Mouse (Mus musculus): ENCODE data around the gene C1qtnf1. TPM values are rescaled to one million over a fixed set of nuclear protein-coding genes. Genes with fewer than 3 reads are reported as not detected.
"Not testable (repeated sequence)": the region's sequence is repeated elsewhere in the genome, so short reads cannot be mapped to it uniquely, and the experiment has no call there.

The C1qtnf1 gene
- polyA plus RNA-seq (2015; fragmentation: Nextera tagmentation; extraction: Ambion mirVana): 5.5 and 7.1 TPM in 2 replicates

GRCm38 (mm10) chr11:118427986-118428385 is at the start of gene C1qtnf1:
Gene C1qtnf1, plus strand, starts transcription at chr11:118428203.
- H3K9me3 ChIP-seq: no peaks in the 10 kb centered on the region
- no peaks in the 10 kb centered on the region for H3K36me3 ChIP-seq
- WGBS: 2% methylated on average over 8 of the region's 8 CpGs
- H3K4me1 ChIP-seq: peaks cover 85% of the 10 kb centered on the region
- H3K9ac ChIP-seq: peak within 1 kb of the TSS; percentile 64
- ATAC-seq (ENCODE audit: extremely low read depth, insufficient number of reproducible peaks, low FRiP score, low TSS enrichment): no peak
- peaks cover 20% of the 10 kb centered on the region for H3K27me3 ChIP-seq (replicated peaks)
- peak within 1 kb of the TSS; percentile 44 for H3K4me3 ChIP-seq
- peak within 1 kb of the TSS; percentile 67 for H3K4me2 ChIP-seq
- peak within 1 kb of the TSS; percentile 76 for H3K27ac ChIP-seq (replicated peaks)

GRCm38 (mm10) chr11:118378656-118379055 is 49.3 kb upstream of the C1qtnf1 start:
- H3K4me1 ChIP-seq: peaks cover 14% of the 10 kb centered on the region
- H3K36me3 ChIP-seq: no peaks in the 10 kb centered on the region
- no peak overlapping the region for H3K27ac ChIP-seq (replicated peaks)
- H3K27me3 ChIP-seq (replicated peaks): peaks cover 6% of the 10 kb centered on the region; the same call in 1 of the 2 replicates
- H3K9ac ChIP-seq: no peak overlapping the region
- no peaks in the 10 kb centered on the region for H3K9me3 ChIP-seq
- H3K4me2 ChIP-seq: no peak overlapping the region
- H3K4me3 ChIP-seq: no peak overlapping the region
- 73% methylated on average over 6 of the region's 6 CpGs for WGBS
- ATAC-seq (ENCODE audit: extremely low read depth, insufficient number of reproducible peaks, low FRiP score, low TSS enrichment): no peak

DNA sequence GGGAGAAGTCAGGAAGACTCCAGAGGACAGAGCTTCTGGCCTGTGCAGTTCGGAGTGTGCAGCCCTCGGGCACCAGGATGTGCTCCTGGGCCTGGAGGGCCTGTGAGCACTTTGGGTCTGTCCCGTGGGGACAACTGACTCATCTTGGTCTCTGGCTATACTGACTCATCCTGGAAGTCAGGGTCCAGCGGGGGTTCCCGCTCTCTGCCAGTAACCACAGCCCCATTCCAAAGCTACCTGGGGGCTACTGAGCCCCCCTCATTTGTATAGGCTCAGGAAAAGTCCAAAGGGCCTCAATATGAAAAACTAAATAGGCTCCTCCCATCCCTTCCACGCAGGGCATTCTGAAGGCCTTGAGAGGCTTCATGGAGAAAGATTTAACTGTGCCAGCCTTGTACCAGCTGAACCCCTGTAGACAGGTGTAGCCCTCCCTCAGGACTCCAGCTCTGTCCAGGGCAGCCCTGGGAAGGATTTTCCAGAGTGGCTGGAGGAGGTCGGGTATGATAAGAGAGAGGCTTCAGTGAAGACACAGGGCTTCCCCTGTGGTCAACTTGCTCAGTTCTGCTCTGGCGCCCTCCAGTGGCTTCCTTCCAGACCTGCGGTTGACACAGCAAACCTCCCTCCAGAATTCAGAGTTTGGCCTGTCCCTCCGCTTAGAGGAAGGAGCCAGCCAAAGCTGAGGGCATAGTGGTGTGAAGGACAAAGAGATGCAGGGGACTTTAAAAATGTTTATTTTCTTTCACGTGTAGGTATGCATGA is 48.6 kb upstream of the C1qtnf1 start:
- Histone ChIP-seq H3K4me2 (no peak overlapping the region), H3K4me3 (no peak overlapping the region), H3K4me1 (peaks cover 14% of the 10 kb centered on the region), H3K36me3 (no peaks in the 10 kb centered on the region), H3K9me3 (no peaks in the 10 kb centered on the region), H3K9ac (peak overlapping the region; percentile 50; the same call in 1 of the 2 replicates), H3K27me3 (replicated peaks) (peaks cover 5% of the 10 kb centered on the region; the same call in 1 of the 2 replicates), H3K27ac (replicated peaks) (no peak overlapping the region)
- WGBS: 34% methylated on average over 11 of the region's 11 CpGs
- ATAC-seq (ENCODE audit: extremely low read depth, insufficient number of reproducible peaks, low FRiP score, low TSS enrichment): no peak

DNA sequence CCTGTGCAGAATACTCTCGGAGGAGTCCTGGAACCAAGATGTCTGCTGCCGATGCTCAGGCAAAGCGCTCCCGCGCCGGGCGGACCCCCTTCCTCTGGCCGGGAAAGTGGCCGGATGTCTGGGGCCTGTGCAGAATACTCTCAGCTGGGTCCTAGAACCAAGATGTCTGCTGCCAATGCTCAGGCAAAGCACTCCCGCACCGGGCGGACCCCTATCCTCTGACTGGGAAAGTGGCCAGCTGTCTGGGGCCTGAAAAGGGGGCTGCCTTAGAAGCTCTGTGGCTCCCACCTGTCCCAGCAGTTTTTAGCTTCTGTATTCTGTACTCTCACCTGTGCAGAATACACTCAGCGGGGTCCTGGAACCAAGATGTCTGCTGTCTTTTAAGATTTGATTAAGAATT is 40.2 kb upstream of the C1qtnf1 start:
- not testable (repeated sequence) for H3K9me3 ChIP-seq; H3K27me3 ChIP-seq (replicated peaks); H3K4me1 ChIP-seq; H3K4me2 ChIP-seq; ATAC-seq (ENCODE audit: extremely low read depth, insufficient number of reproducible peaks, low FRiP score, low TSS enrichment); H3K9ac ChIP-seq; H3K27ac ChIP-seq (replicated peaks); H3K4me3 ChIP-seq; H3K36me3 ChIP-seq
- WGBS: 87% methylated on average over 13 of the region's 13 CpGs

GRCm38 (mm10) chr11:118393991-118394390 is 34.0 kb upstream of the C1qtnf1 start:
- no peaks in the 10 kb centered on the region for H3K4me1 ChIP-seq

DNA sequence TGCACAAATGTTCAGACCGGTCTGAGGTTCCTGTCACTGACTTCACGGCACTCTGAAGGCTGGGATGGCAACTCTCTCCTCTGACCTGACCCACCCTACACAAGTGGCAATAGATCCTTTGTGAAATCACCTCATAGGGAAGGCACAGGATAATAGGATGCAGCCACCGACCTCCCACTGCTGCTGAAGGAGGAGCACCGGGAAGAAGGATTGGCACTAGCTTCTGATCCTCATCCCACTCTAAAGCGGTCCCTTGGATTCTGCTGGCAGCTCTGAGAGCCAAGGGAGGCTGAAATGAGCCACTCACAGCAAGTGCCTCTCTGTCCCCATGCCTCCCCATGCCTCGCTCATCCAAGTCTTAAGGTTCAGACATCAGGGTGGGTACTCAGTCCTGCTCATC is 33.5 kb upstream of the C1qtnf1 start:
- WGBS: 58% methylated on average over 6 of the region's 6 CpGs
- H3K9ac ChIP-seq: no peak overlapping the region
- no peak for ATAC-seq (ENCODE audit: extremely low read depth, insufficient number of reproducible peaks, low FRiP score, low TSS enrichment)
- H3K4me1 ChIP-seq: peaks cover 3% of the 10 kb centered on the region
- H3K4me3 ChIP-seq: no peak overlapping the region
- H3K9me3 ChIP-seq: no peaks in the 10 kb centered on the region
- 0 out of 2 replicates have a peak, but pooled peaks cover 4% of the 10 kb centered on the region for H3K36me3 ChIP-seq
- H3K27me3 ChIP-seq (replicated peaks): no peaks in the 10 kb centered on the region
- no peak overlapping the region for H3K27ac ChIP-seq (replicated peaks)
- no peak overlapping the region for H3K4me2 ChIP-seq

More at GRCm38 (mm10) chr11:118393991-118394390, 34.0 kb upstream of the C1qtnf1 start:
- Histone ChIP-seq H3K9me3 (no peaks in the 10 kb centered on the region), H3K36me3 (0 out of 2 replicates have a peak, but pooled peaks cover 4% of the 10 kb centered on the region), H3K4me2 (no peak overlapping the region), H3K27me3 (replicated peaks) (no peaks in the 10 kb centered on the region), H3K4me3 (no peak overlapping the region), H3K27ac (replicated peaks) (no peak overlapping the region), H3K9ac (no peak overlapping the region)
- ATAC-seq (ENCODE audit: extremely low read depth, insufficient number of reproducible peaks, low FRiP score, low TSS enrichment): no peak
- 50% methylated on average over 5 of the region's 5 CpGs for WGBS

- Histone ChIP-seq H3K9me3 (no peaks in the 10 kb centered on the region), H3K27me3 (replicated peaks) (no peaks in the 10 kb centered on the region), H3K4me3 (no peak overlapping the region), H3K4me2 (no peak overlapping the region), H3K9ac (no peak overlapping the region), H3K4me1 (peaks cover 32% of the 10 kb centered on the region), H3K36me3 (0 out of 2 replicates have a peak, but pooled peaks cover 4% of the 10 kb centered on the region), H3K27ac (replicated peaks) (no peak overlapping the region)
- ATAC-seq (ENCODE audit: extremely low read depth, insufficient number of reproducible peaks, low FRiP score, low TSS enrichment): no peak
- WGBS: 87% methylated on average over 26 of the region's 26 CpGs
These were observed 30.0 kb upstream of the C1qtnf1 start for GRCm38 (mm10) chr11:118397806-118398530.

DNA sequence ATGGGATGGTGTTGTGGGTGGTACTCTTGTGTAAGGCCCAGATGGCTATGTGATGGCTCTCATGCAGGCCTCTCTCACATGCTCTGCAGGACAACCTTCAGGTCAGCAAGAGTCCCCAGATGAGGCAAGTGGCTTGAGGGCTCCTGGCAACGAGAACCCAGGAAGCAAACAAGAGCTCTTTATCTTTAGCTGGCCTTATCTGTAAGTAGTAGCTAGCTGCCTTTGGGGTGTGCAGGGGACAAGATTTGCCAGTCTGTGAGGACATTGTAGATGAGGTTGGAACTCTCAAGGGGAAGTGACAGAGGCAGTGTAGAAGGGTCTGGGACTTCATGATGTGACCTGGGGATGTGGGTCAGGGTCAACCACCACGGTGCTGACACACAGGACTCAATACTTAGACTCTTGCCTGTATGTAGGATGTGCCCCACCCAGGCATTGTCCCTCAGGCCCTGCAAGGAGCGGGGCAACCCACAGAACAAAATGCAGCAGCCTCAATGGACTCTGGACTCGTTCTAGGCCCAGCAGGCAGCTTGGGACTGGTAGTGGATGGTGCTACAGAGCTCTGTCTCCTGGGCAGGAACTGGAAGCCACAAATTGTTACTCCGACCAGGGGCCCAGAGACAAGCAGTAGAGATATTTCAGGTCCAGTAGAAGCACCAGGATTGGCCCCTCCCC is 28.0 kb upstream of the C1qtnf1 start:
- no peak for ATAC-seq (ENCODE audit: extremely low read depth, insufficient number of reproducible peaks, low FRiP score, low TSS enrichment)
- H3K9ac ChIP-seq: peak overlapping the region; percentile 26; the same call in 1 of the 2 replicates
- H3K36me3 ChIP-seq: 0 out of 2 replicates have a peak, but pooled peaks cover 4% of the 10 kb centered on the region
- H3K4me3 ChIP-seq: no peak overlapping the region
- peak overlapping the region; percentile 76 for H3K27ac ChIP-seq (replicated peaks)
- H3K4me1 ChIP-seq: peaks cover 32% of the 10 kb centered on the region
- H3K9me3 ChIP-seq: no peaks in the 10 kb centered on the region
- H3K4me2 ChIP-seq: peak overlapping the region; percentile 29; the same call in 1 of the 2 replicates
- WGBS: 39% methylated on average over 5 of the region's 5 CpGs
- no peaks in the 10 kb centered on the region for H3K27me3 ChIP-seq (replicated peaks)

DNA sequence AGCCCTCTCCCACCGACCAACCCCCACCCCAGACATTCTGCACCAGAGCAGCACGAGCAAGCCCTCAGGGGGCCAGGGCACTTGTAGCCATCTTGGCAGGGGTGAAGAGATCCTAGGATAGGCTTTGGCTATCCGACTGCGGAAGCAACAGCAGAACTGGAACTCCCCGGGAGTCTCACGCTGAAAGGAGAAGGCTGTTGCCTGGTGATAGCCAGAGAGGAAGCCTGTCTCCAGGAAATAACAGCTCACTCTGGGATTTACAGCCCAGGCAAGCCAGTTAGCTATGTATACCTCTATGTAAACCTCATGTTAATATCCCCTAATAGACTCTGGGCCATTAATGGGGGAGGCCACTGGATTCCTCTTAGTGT is 27.5 kb upstream of the C1qtnf1 start:
- peak overlapping the region; percentile 76 for H3K27ac ChIP-seq (replicated peaks)
- H3K36me3 ChIP-seq: 0 out of 2 replicates have a peak, but pooled peaks cover 4% of the 10 kb centered on the region
- H3K9ac ChIP-seq: peak overlapping the region; percentile 26; the same call in 1 of the 2 replicates
- H3K27me3 ChIP-seq (replicated peaks): no peaks in the 10 kb centered on the region
- no peaks in the 10 kb centered on the region for H3K9me3 ChIP-seq
- no peak overlapping the region for H3K4me3 ChIP-seq
- peak overlapping the region; percentile 29; the same call in 1 of the 2 replicates for H3K4me2 ChIP-seq
- no peak for ATAC-seq (ENCODE audit: extremely low read depth, insufficient number of reproducible peaks, low FRiP score, low TSS enrichment)
- 10% methylated on average over 6 of the region's 6 CpGs for WGBS
- H3K4me1 ChIP-seq: peaks cover 32% of the 10 kb centered on the region

DNA sequence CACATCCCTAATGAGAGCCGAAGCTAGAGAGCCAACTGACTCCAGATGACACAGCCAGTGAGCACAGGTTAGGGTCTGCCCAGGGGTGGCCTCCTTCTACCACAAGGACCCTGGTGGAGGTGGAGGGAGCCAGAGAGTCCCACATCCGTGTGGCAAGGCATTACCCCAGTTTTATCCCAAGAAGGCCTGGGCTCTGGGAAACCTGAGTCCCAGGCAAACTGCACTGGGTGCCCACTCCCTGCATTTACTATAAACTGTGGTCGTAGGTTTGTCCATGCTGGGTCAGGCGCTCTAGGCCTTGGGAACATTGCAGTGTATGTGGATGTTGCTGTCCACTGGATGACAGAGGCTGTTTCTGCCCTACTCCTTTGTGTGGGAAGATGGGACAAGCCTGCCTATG is 26.8 kb upstream of the C1qtnf1 start:
- H3K9ac ChIP-seq: peak overlapping the region; percentile 69
- 78% methylated on average over 4 of the region's 4 CpGs for whole genome bisulfite sequencing

GRCm38 (mm10) chr11:118401760-118402280 is 26.2 kb upstream of the C1qtnf1 start, which contains the start of gene Lgals3bp:
Gene Lgals3bp, minus strand, starts transcription at chr11:118402092.
- ATAC-seq (ENCODE audit: extremely low read depth, insufficient number of reproducible peaks, low FRiP score, low TSS enrichment): no peak
- 37% methylated on average over 7 of the region's 7 CpGs for WGBS
- H3K4me2 ChIP-seq: peak within 1 kb of the TSS; percentile 24; the same call in 1 of the 2 replicates
- H3K27ac ChIP-seq (replicated peaks): peak within 1 kb of the TSS; percentile 76
- no peaks in the 10 kb centered on the region for H3K9me3 ChIP-seq
- peaks cover 35% of the 10 kb centered on the region for H3K4me1 ChIP-seq
- peak within 1 kb of the TSS; percentile 69 for H3K9ac ChIP-seq
- H3K4me3 ChIP-seq: no peak within 1 kb of the TSS
- H3K27me3 ChIP-seq (replicated peaks): no peaks in the 10 kb centered on the region
- H3K36me3 ChIP-seq: peaks cover 12% of the 10 kb centered on the region

More for the DNA sequence above, 26.8 kb upstream of the C1qtnf1 start:
- no peaks in the 10 kb centered on the region for H3K9me3 ChIP-seq
- peaks cover 5% of the 10 kb centered on the region for H3K36me3 ChIP-seq
- peaks cover 32% of the 10 kb centered on the region for H3K4me1 ChIP-seq
- peak overlapping the region; percentile 24; the same call in 1 of the 2 replicates for H3K4me2 ChIP-seq
- no peak overlapping the region for H3K4me3 ChIP-seq
- no peaks in the 10 kb centered on the region for H3K27me3 ChIP-seq (replicated peaks)
- no peak for ATAC-seq (ENCODE audit: extremely low read depth, insufficient number of reproducible peaks, low FRiP score, low TSS enrichment)
- H3K27ac ChIP-seq (replicated peaks): peak overlapping the region; percentile 76

Data from heart, embryonic 13.5 days (tissue).